Mouse (Mus musculus) thymus, adult 18-20 months (tissue): Measurements from ENCODE around the gene Zfp184.
"Not testable (repeated sequence)": the region's sequence is repeated elsewhere in the genome, so short reads cannot be mapped to it uniquely, and the experiment has no call there.

ENCODE experiments used
- DNase-seq, 2 experiments: peaks; one replicate each; pipeline ENCODE4 v3.0.0; 2022; ENCODE audit warnings: mixed read lengths in 2 of 2

Gene Zfp184

DNA sequence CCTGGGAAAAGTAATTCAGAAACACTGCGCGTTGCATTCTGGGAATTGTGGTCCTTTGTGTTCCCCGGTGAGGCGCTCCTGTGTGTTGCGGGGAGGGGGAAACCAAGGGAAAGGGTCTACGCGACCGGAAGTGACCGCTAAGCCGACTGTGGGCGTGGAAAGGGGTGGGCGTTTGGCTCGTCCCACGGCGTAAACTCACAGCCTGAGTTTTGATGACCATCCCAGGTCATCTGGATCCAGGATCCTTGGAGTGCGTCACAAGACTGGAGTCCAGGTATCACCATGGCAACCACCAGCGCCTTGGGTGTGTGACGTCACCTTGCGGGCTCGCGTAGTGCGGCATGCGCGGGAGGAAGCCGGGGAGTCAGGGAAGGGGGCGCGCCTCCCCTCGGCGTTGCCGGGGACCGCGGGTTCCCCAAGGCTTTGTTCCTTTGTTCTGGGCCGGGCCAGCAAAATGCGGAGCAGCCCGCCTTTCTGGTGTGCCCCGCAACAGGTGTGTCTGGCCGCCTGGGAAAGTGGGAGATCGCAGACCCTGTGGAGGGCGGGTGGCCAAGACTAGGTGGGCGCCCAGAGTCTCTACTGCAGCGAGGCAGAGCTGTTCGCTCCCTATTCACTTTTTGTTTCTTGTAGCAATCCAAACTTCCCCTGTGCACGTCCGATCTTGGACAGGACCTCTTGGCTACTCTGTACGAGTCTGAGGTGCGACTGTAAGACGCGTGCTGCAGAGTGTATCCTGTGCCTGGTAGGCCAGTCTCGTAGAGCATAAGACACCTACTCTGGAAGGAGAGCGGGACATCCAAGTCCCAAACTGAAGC lies at the start of gene Zfp184:
Gene Zfp184 (plus strand): TSS at position 169 of the 815 bp plus-strand sequence.
- peak; percentile 79 to 87 for DNase-seq

DNA sequence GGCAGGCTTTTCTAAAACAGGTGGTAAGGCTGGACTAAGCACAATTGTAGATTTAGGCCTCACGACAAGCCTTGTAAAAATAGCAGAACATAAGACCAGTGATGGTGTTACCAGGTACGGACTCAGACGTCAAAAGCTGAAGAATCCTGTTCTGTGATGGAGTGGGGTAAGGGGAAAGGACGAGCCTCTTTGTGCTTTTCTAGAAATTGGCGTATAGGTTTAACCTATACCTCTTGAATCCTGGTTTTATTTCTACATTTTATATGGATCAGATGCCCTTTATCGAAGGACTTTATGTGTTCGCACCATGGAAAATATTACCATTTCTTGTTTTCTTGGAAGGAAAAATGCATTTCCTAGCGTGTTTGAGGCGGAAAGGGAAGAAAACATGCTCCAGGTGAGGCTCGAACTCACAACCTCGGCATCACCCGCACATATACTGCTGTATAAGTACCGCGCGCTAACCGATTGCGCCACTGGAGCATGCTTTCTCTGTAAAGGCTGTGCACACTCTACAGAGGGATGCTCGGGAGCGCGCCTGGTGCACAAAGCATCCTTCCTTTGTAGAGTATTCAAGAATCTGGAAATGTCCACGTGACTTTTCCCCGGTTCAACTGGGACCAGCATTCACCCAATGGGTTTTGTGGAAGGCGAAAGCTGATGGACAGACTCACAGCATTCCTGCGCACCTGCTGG lies 48.2 kb upstream of the Zfp184 start:
- no peak for DNase-seq

DNA sequence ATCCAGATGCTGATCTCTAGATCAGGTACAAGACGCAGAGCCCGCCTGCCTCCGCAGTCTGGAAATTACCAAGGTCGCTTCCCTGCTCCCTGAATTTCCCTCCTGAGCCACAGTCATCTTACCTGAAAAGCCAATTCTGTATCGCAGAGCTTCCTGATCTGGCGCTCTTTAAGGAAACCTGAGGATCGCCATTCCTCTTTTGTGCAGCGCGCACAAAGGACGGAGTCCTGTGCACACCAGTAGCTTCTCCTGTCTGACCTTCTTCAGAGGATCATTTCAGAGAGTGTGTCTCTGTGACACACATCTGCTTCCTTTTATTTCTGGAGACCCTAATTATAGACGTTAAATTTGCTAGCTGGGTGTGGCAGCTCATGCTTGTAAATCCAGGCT lies 47.7 kb upstream of the Zfp184 start:
- no peak for DNase-seq

DNA sequence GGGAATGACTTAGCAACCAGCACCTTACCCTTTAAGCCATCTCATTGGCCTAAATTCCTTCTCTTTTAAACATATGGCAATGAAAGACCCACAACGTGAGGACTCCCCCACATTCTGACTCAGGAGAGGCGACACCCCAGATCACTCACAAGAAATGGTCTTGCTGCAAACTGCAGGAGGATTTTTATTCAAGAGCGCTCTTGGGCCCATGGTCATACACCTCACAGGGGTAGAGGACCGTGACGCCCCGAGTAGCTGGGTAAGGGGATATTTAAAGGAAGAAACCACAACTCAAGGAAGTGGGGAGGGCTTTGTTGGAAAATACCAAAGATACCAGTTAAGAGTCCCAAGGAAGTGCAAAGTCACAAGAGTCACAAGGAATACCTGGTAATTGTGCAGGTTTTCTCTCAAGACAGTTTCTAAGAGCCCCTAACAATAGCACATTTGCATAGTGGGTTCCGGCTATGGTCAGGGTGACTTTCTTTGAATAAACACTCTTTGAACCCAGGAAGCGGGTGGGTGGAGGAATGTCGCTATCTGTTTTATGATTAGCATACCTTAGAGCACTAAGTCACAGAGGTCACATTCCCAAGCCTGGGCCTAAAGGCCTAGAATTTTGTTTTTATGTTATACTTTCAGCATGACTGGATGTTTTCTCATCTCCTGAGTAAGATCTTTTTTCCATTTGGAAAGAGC lies 43.9 kb upstream of the Zfp184 start:
- not testable (repeated sequence) for DNase-seq

DNA sequence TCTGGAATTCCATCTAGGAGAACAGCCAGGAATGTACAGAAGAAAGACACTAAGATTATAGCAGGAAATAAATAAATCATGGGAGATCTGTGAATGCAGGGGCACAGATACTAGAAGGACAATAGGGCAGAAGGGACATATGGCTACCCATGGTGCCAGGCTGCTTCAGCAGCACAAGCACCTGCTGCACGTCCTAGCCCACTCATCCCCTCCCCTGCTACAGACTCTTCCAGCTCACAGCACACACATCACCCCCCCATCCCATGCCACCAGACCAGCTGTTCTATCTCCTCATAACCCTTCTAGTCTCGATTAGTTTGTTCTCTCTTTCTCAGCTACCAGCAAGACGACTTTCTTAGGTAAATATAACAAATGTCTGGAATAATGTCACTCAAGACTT lies 41.4 kb upstream of the Zfp184 start:
- DNase-seq, result no peak

DNA sequence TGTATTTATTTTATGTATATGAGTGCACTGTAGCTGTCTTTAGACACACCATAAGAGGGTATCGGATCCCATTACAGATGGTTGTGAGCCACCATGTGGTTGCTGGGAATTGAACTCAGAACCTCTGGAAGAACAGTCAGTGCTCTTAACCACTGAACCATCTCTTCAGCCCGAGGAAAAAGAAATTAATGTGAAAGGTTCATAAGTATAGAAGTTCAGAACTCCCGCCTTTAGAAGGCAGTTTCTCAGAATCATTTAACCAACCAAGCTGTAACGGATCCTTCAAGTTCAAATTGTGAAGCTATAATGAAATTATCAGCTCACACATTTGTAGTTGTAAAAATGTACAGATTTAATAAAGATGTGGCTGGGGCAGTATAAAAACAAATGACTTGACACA lies 40.8 kb upstream of the Zfp184 start:
- DNase-seq, result not testable (repeated sequence)

DNA sequence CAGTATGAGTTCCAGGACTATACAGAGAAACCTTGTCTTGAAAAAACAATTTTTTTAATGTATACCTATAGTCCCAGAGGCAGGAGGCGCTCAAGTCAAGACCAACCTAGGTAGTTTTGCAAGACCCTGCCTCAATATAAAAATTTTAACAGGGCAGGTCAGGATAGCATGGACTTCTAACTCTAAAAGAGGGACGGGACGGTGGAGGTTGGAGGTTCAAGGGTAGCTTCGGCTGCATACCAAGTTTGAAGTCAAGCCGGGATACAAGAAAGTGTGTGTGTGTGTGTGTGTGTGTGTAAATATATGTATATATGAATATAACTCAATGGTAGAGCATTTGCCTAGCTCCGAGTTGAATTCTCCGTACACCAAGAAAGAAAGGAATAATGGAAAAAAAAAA lies 38.6 kb upstream of the Zfp184 start:
- DNase-seq, result no peak

DNA sequence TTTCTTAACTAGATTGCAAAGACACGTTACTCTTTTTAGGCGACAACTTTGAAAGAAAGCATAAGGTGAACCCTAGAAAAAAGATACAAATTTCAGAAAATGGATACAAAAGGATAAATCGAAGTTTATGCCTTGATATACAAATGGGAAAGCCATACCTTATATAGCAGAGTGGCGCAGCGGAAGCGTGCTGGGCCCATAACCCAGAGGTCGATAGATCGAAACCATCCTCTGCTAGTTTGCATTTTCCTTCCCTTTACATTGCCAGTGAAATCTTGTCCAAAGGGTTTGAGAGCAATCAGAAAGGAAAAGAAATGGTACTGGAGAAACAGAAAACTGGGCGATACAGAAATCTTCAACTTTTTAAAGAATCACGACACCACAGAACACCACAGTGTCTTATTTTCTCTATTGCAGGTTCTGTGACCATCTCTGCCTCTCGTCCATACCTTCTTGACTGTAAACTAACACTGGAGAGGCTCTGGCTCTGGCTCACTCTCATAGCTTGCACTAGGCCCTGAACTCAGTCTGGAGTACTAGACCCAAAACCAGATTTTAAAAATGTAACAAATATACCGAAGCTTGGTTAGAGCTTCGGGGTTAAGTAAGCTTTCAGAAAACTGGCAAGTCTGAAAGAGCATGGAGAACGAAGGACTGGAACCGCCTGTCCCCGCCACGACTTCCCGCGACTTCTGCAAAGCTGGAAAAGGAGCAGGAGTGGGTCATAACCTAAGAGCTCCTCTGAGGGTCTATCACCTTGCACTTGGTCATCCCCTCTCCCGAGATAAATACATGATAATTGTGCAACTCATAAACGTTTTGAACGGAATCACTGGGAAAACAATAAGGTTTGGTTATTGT lies 37.7 kb upstream of the Zfp184 start:
- no peak for DNase-seq

DNA sequence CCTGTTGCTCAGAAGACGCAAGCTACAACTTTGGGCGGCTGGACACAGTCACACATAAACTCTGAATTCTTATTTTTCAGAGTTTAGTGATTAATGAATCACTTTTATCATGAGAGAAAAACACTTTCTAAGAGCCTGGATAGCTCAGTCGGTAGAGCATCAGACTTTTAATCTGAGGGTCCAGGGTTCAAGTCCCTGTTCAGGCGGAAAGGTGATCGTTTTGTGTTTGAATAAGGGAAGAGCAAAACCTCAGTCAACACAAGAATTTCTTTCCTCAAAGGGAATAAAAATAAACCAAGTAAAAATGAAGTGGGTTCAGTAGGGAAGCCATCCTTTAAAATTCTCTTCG lies 37.1 kb upstream of the Zfp184 start:
- DNase-seq, result not testable (repeated sequence)

DNA sequence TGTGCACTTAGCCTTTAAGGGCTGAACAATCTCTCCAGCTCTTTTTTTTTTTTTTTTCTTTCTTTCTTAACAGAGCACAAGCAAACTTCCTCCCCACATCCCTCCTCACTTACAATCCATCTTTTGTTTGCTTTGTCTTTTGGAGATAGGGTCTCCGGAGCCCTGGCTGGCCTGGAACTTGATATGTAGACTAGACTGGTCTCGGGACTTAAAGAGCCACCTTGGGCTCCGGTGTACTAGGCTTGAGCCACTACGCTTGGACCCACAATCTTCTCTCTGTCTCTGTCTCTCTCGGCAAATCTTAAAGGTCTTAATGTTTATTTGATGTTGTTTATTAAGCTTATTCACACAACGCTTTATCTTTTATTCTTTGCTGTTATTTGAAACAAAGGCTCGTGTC lies 34.2 kb upstream of the Zfp184 start:
- no peak for DNase-seq

DNA sequence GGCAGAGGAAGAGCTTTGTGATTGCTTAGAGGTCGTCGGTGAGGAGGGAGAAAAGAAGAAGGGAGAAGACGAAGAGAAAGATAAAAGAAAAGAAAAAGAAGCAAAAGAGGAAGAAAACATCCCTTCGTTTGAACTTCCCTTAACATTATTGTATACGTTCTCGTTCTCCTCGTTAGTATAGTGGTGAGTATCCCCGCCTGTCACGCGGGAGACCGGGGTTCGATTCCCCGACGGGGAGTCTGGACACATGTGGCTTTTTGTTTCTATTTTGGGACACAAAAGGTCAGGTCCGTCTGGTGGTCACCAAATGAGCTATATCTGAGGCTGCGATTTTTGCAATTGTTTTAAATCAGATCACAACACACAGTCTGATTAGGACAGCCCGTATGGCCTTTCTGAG lies 33.7 kb upstream of the Zfp184 start:
- DNase-seq, result no peak

DNA sequence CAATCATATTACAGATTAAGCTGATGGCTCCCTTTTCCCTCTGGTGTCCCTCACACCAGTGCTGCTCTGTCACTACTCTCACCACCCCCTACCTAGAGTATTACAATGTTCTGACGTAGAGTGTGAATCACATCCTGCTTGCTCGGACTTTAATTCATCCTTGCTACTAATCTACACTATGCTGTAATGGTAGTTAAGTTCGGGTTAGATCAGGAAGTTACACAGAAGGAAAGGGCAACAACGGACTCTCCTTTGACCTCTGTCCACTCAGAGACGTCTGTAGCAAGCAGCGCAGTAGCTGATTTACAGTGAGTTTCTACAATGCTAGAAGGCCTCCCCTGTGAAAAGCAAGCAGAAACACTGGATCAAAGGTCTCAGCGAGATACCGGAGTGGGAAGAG lies 31.0 kb upstream of the Zfp184 start:
- no peak for DNase-seq

DNA sequence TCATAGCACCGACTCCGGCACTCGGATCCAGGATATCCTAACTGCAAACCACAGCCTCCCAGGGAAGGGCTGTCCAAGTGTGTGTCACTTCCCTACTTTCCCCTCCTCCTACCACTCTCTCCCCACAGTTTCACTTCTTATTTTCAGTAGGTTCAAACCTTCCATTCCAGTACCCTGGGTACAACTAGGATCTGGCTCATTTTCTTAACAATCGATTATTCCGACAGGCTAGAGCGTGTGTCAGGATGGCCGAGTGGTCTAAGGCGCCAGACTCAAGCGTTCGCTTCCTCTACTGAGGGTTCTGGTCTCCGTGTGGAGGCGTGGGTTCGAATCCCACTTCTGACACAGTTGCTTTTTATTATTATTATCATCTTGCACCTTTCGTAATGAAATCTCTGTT lies 30.3 kb upstream of the Zfp184 start:
- DNase-seq, result no peak

DNA sequence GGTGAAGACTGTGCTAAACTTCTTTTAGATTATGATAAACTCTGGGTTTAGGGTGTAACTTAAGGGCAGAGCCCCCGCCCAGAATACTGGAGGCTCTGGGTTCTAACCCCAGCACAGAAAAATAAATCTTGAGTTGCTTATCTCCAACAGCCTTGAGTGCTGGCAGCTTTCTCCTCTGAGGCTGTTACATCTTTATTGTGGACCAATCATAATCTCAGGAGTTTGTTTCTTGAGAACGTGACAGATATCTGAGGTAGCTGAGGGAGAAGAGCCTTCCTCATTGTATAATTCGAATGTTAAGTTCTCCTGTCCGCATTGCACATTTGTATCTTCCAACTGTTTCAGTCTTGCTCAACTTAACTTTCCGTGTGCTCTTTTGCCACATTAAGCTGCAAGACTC lies 29.4 kb upstream of the Zfp184 start:
- no peak for DNase-seq

DNA sequence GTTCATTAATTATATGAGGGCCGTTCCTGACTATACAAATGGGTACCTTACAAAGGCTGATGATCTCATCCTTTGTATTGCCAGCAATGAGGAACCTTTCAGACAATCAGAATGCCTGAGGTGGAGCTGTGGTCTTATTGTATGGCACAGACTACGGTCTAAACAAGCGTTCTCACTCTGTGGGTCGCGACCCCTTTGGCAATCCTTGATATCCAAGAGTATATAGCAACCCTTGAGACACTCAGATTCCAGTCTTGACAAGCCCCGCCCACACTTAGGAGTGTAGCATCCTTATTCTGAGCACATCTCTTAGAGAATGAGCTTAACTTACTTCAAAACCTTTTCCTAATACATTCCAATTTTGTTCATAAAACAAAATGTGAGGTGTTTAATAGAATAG lies 28.8 kb upstream of the Zfp184 start:
- DNase-seq, result no peak

DNA sequence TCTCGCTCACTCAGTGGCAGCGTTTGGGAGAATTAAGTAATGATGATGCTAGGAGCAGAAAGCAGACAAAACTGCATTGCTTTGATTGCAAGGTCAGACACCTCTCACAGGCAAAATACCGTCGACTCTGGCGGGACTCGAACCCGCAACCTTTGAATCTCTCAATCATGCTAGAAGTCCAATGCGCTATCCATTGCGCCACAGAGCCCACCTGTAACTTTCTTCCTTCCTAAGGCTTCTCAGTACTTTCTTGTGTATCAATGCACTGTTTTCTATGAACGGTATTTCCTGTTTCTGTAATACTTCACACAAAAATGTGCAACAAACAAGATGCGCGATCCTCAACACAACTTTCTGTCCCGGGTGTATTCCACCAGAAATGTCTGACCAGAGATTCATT lies 27.9 kb upstream of the Zfp184 start:
- DNase-seq, result peak; percentile 9 to 57

DNA sequence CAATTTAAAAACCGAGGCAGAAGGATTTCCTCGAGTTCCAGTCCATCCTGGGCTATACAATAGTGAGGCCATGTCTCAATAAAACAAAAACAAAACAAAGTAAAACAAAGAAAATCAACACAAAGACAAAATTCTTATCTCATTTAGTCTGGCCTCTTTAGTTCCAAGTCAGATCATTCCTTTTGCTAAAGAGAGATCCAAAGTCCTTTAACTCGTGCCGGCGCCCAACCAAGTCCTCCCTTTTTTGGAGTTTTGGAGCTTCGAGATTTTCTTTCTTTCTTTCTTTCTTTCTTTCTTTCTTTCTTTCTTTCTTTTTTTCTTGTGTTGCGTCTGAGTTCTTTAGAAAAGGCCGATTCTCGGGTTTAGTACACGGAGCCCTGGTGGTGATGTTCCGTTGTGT lies 27.4 kb upstream of the Zfp184 start:
- no peak for DNase-seq

DNA sequence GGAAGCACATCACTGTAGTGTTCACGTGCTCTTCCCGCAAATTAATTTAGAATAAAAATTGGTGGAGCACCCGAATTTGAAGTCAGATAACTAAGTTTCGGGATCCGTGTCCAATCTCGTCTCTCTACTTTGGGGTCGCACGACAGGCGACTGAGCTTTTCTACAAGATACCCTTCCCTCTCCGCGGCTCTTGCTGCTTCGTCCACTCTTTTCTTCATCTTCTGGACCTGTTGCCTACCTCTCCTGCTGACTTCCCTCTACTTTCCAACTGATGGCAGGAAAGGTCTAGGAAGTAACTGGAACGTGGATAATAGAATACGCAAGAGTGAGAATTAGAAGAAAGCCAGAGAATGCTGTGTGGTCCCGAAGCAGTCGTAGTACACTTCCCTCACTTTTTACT lies 26.9 kb upstream of the Zfp184 start:
- DNase-seq, result no peak

DNA sequence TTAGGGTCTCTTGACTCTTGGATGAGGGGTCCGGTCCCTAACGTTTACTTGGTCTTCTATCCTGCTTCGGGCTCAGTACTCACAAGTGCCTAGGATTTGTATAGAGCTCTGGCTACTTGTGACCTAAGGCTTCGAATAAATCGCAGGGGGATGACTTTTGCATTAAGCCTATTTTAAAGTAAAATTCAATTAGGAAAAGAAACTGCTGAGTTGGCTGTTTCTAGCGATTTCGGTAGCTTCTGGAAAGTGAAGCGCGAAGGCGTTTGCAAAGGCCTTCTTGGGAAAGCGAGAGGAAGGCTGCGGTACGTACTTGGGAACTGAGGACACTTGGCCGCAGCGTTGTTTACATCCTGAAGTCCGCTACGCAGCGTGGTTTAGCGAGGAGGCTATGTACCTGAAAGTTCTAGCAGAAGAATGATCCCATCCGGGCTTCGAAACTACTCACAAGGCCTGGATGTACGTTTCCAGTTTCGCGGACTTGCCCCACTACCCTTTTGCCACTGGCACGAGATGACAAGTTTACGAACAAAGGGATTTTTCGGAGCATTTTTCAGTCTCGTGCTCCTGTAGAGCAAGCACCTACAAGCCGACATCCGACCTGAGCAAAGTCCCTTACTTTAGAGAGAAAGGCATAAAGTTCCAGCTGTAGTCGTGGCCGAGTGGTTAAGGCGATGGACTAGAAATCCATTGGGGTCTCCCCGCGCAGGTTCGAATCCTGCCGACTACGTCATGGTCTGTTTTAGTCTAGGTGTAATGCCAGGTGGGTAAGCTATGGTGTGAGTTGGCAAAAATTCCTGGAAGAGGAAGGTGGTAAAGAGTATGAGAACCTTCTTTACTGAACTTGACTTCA lies 26.1 kb upstream of the Zfp184 start:
- DNase-seq, result peak; percentile 44 to 70

DNA sequence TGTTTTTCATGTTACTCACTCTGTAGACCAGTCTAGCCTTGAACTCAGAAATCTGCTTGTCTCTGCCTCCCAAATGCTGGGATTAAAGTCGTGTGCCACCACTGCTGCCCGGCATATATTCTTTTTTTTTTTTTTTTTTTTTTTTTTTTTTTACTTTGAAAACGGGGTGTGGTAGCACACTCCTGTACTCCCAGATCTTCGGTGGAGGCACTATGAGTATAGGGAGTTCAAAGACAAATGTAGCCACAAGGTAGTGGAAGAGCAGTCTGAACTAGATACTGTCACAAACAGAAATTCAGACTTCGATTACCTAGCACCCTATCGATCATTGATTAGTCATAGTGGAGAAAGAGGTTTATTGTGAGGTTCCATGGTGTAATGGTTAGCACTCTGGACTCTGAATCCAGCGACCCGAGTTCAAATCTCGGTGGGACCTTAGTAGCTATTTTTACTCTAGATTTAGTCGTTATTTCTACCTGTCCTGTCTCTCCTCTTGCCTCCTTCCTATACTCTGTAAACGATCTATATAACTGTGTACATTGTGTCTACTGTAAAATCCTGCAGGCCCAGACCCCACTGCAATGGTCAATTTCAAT lies 25.0 kb upstream of the Zfp184 start:
- DNase-seq, result no peak

DNA sequence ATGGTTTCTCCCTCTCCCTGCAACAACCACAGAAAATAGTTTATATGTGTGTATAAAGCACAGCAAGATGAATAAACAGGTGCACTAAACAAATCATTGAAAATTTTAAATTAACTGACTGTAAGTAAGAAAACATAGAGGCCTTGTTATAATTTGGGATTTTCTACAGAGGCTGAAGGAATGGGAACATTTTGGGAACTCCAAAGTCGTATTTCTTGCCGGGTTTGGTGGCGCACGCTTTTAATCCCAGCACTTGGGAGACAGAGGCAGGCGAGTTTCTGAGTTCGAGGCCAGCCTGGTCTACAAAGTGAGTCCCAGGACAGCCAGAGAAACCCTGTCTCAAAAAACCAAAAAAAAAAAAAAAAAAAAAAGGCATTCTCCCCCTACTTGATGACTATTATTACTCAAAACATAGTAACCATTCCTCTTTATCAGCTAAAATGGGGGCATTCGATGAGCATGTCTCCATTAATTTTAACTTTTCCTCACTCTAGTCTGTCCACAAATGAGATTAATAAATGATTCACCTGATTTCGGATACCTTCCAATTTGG lies 24.1 kb upstream of the Zfp184 start:
- no peak for DNase-seq
